Mouse (Mus musculus) cerebellum, postnatal 36 days (tissue): ENCODE measurements around the gene Zswim3.

ENCODE experiments used
- DNase-seq, 2 experiments: peaks; one replicate each; pipeline ENCODE4 v3.0.0; 2021 to 2022; ENCODE audit warnings: mixed read lengths in 2 of 2

Zswim3 gene

DNA sequence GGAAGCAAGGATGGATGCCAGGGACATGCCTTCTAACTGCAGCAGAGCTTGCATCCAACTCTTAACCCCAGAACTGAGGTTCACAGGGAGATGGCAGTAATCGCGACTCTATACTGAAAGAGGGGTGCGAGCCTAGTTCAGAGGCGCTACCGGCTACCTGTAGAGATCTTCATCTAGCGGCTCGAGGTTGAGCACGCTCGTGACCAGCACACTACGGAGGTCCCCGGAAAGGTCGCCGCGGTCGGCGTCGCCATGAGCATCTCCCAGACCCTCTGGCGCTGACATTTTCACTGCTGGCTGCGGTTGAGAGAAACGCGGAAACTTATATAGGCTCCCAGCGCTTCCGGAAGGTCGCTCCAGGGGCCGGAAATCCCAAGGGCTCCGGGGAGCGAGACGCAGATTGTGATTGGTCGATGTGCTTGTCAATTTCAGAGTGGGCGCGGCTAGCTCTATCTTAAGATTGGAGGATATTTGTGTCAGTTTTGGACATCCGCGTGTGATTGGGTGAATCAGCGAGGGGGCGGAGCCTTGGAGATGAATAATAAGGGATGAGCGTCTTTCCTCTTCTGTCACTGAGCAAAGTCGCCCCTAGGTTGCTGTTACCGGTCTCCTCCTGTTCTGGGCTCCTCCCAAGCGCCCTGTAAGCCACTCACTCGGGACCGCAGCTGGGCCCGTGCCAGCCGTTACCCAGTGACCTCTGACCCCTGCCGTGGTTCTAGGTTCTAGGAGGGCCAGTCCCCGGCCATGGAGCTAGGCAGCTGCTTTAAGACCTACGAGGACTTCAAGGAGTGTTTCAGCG is at the start of gene Zswim3, which contains the start of gene Acot8:
Zswim3 (plus strand) TSS at position 566 of the 799 bp plus-strand sequence.
Acot8 (minus strand) TSS at position 350 of the 799 bp plus-strand sequence.
- DNase-seq: peak; percentile 96 to 100

DNA sequence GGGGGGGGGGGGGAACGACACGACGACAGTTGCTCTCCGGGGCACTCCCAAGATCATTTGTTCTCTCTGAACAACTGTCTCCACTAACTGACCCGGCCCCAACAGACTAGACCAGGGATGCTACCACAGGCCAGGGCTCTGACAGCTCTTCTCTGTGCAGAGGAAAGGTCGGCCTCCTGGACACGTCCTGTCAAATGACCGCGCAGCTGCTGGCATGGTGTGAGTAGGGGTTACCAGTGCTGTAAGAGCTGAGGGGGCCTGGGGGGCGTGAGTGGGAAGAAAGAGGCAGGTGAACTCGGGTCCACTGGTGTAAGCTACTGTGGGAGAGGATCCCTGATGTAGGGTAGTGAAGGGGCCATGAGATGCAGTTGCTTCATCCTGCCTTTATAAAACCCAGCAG is 47.1 kb upstream of the Zswim3 start:
- no peak for DNase-seq

DNA sequence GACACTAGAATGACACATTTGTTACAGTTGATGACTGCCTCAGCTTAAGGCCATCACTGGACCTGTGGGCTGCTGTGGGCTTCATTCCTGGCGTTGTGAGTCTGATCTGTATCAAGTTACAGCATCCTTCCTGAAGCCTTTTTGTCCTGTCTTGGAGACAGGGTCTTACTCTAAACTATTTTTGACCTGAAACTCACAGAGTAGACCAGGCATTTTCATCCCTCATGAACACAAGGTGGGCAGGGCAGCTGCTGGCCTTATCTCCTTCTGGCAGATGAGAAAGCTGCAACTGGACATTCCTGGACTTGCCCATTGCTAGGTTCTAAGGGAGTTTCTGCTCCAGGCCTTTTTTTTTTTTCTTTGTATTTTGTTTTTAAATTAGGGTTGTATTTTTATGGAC is 46.2 kb upstream of the Zswim3 start:
- no peak for DNase-seq

DNA sequence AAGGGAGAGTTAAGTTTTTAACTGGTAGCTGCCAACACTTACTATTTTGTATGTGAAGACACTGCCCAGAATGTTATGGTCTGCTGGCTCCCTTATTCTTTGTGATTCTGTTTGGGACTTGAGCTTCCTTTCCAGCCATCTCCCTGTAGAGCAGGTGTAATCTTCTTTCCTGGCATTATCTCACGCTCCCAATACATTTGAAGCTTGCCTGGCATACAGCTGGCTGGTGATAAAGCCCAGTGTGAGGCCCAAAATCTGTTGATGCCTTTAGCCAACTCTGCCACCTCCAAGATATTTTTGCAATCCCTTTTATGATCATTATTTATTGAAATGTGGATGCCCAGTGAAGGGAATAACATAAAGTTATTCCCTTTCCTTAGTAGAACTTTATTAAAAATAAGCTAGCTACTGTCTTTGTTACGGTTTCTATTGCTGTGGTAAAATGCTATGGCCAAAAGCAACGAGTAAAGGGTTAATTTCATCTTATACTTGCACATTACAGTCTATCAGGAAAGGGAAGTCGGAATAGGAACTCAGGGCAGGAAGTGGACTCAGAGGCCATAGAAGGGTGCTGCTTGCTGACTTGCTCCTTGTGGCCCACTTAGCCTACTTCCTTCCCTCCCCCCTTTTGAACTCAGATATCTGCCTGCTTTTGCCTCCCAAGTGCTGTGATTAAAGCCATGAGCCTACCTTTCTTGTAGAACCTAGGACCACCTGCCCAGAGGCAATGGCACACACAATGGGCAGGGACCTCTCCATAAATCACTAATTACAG is 44.7 kb upstream of the Zswim3 start:
- DNase-seq: no peak

DNA sequence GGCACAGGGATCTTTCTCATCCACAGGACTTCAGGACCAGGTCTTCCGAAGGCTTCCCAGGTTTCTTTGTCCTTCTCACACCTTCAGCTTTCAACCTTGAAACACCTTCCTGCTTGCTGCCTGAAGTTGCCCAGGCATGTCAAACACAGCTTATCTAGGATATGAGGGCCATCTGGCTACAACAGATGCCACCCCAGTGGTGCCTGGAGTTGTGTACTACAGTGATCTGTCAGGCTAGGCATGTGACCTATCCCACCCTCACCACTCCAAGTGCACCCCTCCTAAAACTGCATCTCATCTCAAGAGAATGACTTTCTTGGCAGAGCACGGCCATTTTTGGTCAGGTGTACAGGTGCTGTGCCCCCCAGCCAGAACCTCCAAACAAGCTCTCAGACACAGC is 43.4 kb upstream of the Zswim3 start:
- DNase-seq: peak in 1 of 2 experiments; percentile 21

DNA sequence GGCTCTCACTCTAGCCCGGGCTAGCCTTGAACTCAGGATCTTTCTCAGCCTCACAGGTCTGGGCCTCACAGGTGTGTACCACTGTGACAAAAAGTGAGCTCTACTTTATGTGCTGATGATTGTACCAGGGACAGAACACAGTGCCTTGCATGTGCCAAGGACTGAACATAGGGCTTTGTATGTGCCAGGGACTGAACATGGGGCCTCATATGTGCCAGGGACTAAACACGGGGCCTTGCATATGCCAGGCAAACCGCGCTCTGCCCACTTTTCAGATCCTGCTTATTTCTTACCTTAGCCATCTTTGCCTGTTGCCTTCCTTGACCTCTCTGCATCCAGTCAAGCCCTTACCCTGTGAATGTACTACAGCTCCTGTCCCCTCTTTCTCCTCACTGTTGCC is 42.9 kb upstream of the Zswim3 start:
- no peak for DNase-seq

DNA sequence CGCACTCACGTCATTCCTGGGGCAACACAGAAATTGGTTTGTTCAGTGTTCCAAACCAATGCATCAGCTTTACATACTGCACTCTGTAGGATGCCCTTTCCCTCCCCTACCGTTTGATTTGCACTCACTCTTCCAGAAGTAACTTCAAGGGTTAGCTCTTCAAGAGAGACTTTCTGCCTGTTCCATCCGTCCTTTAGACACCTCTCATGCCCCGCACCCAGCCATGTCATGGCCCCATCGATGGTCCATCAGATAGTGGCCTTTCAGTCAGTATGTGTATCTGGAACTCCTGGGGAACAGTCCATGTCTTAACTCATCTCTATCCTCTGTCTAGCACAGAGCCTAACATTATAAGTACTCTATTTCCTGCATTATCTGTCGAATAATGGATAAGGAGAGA is 42.3 kb upstream of the Zswim3 start:
- DNase-seq: no peak

DNA sequence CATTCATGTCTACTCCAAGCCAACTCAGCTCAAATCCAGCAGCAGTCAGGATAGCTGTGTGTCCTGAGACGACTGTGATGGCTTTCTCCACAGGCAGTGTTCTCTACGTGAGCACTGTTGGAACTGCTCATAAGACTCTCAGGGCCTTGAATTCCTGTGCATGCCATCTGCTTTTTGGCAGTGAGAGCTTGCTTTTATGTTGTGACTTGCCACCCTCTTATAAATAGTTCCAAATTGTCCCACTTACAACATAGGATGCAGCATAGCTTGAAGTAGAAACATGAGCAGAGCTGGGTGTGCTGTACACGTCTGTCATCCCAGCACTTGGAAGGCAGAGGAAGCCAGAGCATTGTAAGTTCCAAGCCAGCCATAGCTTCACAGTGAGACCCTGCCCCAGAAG is 39.1 kb upstream of the Zswim3 start:
- no peak for DNase-seq

DNA sequence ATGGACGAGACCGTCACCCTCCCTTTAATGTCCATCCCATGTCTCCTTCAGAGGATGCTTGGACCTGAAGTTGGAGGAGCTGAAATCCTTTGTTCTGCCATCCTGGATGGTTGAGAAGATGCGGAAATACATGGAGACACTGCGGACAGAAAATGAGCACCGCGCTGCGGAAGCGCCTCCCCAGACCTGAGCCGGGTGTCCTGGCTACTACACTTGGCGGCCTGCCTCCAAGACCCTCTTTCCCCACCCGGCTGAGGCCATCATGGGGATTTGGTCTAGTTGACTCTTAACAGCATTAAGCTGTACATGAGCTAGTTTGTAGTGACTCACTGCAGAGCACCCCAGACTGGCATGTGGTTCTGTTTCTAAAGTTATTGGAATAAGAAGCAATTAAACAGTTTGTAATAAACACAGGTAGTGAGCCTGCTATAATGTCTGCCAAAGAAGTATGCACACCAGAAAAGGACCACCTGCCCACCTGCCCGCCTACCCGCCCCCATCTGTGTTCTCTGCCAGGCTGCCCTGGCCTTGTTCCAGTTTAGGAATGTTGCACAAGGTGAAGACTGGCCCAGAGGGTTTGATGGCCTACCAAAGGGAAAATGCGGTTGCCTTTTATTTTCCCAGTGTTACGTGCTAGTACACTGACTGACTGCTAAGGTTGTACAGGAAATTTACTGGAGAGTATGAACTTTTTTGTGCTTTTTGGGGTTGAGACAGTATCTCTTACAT is 36.9 kb upstream of the Zswim3 start:
- no peak for DNase-seq

DNA sequence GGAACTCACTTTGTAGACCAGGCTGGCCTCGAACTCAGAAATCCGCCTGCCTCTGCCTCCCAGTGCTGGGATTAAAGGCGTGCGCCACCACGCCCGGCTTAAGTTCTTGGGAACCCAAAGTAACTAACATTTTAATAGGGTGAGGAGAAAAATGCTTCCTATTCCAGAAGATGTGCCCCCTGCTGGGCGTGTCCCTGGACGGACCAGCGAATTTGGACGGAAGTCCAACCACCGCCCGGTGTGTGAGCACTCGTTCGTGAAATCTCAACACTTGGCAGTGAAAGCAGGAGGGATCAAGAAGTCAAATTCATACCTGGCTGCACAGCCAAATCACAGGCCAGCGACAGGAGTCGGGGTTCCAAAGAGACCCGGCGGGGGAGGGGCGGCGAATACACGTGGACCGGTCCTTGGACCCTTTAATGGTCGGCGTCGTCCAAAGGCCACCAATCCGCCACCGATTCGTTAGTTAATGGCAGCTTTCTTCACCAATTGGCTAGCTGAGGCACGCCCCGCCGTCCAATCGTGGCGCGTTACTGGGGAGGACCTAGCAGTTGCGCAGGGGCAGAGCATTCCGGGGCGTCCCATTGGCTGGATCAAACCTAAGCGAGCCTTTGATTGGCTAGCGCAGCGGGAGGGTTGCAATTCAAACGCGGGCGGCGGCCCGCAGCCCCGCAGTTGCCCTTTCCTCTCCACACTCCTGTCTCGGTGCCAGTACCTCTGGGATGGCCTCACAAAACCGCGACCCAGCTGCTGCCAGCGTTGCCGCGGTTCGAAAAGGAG is 35.5 kb upstream of the Zswim3 start, which contains the start of gene Ube2c:
Ube2c (plus strand) TSS at position 641 of the 780 bp plus-strand sequence.
- peak; percentile 97 to 98 for DNase-seq

DNA sequence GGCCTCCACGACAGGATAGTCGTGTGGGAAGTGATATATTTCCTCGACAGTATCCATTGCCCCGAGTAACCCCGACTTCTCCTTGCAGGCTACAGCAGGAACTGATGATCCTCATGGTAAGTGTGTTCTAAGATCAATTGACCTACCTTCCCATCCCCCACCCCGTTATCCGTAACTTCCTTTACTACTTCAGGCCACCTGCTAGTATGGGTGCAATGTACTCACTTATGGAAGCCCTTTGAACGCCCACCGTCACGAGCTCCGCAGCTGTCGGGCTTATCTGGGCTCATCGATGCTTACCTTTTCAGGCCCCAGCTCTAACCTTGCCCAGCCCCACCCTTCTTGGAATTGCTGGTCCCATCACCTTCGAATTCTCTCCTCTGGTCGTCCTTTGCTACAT is 34.6 kb upstream of the Zswim3 start:
- DNase-seq: no peak

DNA sequence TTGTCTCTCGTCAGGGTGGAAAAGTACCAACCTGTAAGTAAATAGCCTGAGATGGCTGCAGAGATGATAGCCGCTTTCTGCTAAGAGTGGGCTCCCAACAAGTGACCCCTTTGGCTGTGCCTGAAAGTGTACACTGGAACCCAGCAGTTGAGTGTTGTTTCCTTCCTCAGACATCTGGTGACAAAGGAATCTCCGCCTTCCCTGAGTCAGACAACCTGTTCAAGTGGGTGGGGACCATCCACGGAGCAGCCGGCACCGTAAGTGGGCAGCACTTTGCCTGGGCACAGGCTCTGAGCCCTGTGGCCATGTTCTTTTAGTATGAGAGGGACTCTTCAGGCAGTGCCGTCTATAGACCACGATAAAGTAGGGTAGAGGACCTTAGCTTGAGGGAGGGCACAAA is 33.8 kb upstream of the Zswim3 start:
- DNase-seq: no peak

DNA sequence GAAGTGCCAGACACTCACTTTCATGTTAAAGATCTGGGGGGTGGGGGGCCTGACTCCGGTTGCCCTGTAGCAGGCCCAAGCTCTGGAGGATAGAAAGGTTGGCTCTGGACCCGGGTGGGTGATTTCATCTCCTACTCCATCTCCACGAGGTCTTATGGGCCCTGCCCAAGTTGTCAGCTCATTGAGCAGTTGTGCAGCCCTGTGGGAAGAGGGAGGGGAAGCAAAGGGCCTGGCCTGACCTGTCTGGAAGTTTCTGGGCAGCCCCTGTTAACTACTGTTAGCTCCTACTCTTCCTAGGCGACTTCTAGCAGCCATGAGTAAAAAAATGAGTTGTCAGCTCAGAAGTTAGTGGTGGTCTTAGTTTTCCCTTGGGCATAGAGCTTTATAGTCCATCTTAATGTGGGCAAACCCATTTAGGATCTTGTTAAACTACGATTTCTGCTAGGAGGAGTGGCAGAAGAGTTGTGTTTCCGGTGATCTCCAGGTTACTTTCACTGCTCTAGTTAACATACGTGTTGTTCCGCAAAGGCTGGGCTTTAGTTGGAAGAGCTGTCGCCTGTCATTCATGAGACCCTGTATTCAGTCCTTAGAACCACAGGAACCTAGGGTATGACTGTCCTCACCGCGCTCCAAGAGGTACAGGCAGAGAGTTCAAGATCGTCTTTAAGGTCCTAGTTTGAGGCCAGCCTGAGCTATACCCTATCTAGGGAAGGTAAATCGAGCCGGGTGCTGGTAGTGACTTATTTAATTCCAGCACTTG is 31.5 kb upstream of the Zswim3 start:
- no peak for DNase-seq

DNA sequence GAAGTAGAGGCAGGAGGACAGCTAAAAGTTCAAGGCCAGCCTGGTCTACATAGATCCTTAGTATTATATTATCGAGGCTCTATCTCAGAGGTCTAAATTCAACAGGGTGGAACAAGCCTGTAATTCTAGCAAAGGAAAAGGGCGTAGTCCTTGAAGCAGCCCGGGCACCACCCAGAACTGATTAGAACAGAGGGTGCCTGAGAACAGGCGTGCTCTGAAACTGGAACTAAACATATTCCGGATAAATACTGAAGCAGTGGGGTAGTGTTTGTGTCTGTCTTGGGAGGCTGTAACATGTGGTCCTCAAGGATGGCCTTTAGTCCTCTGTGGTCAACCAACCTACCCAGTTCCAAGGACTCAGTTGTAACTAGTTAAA is 30.9 kb upstream of the Zswim3 start:
- no peak for DNase-seq

DNA sequence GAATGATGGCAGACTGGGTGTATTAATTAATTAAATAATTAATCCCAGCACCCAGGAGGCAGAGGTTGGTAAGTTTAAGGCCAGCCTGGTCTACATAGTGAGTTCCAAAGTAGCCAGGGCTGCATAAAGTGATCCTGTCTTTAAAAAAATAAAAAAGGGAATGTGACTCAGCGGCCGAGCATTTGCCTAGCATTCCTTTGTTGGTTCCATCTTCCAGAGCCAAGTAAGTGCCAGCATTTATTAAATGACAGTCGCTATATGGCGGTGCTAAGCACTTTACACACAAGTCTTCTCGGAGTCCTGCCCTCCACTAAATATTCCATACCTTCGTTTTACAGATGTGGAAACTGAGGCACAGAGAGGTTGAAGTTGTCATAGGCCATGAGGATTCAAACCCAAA is 28.8 kb upstream of the Zswim3 start:
- DNase-seq: no peak

DNA sequence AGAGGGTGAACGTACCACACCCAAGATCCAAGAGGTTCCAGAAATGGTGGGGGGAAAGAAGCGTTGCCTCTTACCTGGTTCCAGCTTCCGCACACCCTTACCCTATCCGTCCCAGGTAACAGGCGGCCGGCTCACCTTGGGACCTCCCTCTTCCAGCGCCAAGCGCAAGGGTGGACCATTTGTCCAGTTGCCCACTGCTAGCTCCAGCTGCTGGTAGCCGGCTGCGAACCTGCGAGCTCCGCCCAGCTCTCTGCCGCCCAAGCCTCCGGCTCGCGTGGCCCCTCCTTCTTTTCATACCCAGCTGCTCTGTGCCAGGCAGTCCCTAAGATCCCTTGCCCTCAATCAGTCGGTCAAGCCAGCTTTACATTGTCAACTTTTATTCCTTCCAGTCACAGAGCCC is 28.1 kb upstream of the Zswim3 start:
- DNase-seq: no peak

DNA sequence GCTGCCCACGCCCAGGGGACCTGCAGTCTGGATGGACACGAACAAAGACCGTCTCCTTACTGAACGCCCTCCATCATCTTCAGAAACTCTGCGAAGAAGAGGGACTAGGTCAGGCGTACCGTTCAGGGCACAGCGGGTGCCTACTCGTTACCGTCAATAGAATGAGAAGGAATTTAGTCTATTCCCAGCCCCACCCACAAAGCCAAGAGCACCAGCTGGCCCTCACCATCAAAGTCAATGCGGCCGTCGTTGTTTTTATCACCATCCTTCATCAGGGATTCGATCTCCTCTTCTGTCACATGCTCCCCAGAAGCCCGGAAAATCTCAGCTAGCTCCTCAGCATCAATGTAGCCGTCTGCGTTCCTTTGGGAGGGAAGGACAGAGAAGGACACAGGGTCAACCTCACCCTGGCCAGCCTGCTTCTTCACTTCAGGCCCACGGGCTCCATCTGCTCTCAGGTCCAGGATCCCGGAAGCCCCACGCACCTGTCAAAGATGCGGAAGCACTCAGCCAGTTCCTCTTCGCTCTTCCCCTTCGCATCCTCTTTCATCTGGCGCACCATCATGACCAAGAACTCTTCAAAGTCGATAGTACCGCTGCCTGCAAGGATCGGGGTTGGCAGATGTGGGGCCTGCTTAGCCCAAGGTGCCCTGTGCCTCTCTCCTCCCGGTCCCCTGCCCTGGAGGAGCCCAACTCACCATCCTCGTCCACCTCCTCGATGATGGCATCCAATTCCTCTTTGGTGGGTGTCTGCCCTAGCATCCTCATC is 27.5 kb upstream of the Zswim3 start:
- DNase-seq: no peak

DNA sequence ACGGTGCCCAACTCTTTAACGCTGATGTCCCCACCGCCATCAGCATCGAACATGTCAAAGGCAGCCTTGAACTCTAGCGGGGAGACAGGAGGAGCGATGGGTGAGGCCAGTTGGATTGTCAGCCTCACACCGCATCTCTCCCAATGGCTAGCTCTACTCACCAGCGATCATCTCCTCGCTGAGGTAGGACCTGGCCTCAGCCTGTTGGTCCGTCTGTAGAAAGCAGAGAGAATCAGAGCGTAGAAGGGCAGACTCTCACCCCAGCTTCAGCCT is 26.9 kb upstream of the Zswim3 start:
- no peak for DNase-seq

DNA sequence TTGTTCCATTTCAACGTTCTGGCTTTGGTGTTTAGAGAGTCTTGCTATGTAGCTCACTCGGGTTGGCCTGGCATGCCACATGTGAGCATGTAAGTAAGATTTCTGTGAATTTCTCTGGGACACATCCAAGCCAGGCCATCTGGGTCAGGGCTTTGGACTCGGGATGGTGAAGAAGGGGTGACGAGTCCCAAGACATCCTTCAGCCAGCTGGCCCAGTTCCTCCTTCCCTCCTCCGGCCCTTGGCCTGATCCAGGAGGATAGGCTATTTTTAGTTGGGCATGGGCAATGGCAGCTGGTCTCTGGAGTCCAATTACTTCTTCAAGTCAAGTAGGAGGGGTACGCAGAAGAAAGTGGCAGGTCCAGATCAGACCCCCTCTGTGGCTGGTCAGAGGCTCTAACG is 26.1 kb upstream of the Zswim3 start:
- no peak for DNase-seq

DNA sequence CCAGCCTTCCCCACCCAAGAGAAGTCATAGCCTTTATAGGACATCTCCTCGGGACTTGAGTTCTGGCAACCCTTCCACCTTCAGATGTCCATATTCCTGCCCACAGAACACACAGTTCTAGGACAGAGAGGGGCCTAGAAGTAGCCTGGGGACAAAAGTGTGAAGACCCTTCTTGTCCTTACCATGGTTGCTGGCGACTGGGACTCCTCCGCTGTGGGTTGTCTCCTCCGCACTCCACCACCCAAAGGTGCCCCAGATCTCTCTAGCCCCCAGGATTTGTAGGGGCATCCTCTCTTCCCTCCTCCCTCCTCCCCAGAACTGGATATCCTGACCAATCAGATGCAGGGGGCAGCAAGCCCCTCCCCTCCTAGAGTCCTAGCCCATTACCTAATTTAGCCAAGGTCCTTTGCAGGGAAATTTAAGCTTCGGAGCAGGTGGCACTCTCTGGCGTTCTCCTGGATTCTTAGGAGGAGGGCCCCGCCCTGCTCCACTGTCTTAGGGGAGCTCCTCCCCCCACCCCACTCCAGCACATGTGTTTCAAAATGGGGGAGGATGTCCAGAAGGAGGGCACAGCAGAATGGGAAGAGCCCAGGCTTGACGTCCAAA is 25.3 kb upstream of the Zswim3 start, which contains the start of gene Tnnc2:
Tnnc2 (minus strand) TSS at position 487 of the 606 bp plus-strand sequence.
- no peak for DNase-seq

DNA sequence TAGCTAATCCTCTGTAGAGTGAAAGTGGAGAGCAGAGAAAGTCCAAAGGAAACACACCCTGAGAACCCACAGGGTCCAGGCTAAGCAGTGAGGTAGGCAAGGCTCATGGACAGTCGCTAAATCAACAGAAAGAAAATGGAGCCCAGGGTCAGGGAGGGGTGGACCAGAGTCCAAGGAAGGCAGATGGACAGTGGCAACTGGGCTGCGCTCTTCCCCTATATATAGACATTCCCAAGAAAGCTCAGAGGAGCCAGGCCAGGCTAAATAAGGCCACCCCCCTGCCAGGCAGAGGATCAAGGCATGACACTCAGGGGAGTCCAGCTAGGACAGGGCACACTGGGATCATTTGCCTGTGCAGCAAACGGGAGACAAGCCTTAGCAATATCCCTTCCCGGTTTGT is 23.0 kb upstream of the Zswim3 start:
- no peak for DNase-seq
